Mouse (Mus musculus) heart, adult 2 months (tissue): Measurements from ENCODE around the gene Ak4. TPM values are rescaled to one million over a fixed set of nuclear protein-coding genes. Genes with fewer than 3 reads are reported as not detected.
A peak's percentile ranks its signal among the peaks of the same experiment; 100 is the strongest.

Source experiments
- DNase-seq, 2 experiments: peaks; one replicate each; pipeline ENCODE4 v3.0.0; 2021
- H3K27ac ChIP-seq: fragments of 200-600 bp; 2 replicates; pipeline ENCODE4 v1.8.1; 2022
- H3K27me3 ChIP-seq: fragments of 200-500 bp; 2 replicates; pipeline ENCODE4 v1.6.1; 2012; ENCODE audit warnings: mild to moderate bottlenecking, low read length, inconsistent platforms, mixed read lengths; ENCODE audit not compliant: control insufficient read depth, insufficient read depth
- H3K36me3 ChIP-seq: fragments of 200-500 bp; 2 replicates; pipeline ENCODE4 v1.6.1; 2012; ENCODE audit warnings: low read length, inconsistent platforms; ENCODE audit not compliant: control insufficient read depth, insufficient read depth
- H3K4me1 ChIP-seq: fragments of 200-500 bp; 2 replicates; pipeline ENCODE4 v1.6.1; 2011; ENCODE audit warnings: low read length; ENCODE audit not compliant: control insufficient read depth, insufficient read depth
- H3K4me3 ChIP-seq: fragments of 200-600 bp; 2 replicates; pipeline ENCODE4 v1.8.1; 2022
- H3K79me2 ChIP-seq: fragments of 200-500 bp; replicated peaks from 2 replicates; pipeline ENCODE4 v1.6.1; 2012; ENCODE audit warnings: mild to moderate bottlenecking, inconsistent platforms, low read length, moderate library complexity, mixed read lengths; ENCODE audit not compliant: control insufficient read depth, insufficient read depth
- H3K9ac ChIP-seq: fragments of 200-500 bp; 2 replicates; pipeline ENCODE4 v1.6.1; 2012; ENCODE audit warnings: low read depth, mild to moderate bottlenecking, control low read depth, inconsistent platforms, low read length, mixed read lengths
- CTCF ChIP-seq: fragments of 200-600 bp; IDR thresholded peaks from 2 replicates; pipeline ENCODE4 v1.8.1; 2022; ENCODE audit warnings: antibody characterized with exemption, mild to moderate bottlenecking, moderate library complexity
- EP300 ChIP-seq: fragments of 200-500 bp; IDR thresholded peaks from 2 replicates; pipeline ENCODE4 v1.6.1; 2011; ENCODE audit warnings: low read depth, low read length, control low read depth; ENCODE audit not compliant: insufficient read depth
- POLR2A ChIP-seq: fragments of 200-500 bp; IDR thresholded peaks from 2 replicates; pipeline ENCODE4 v1.6.1; 2011; ENCODE audit warnings: mild to moderate bottlenecking, low read depth, low read length, control low read depth; ENCODE audit not compliant: insufficient read depth
- WGBS: fragments of 180-500 bp; shearing (Covaris S2); methylation state at CpG from one replicate; pipeline ENCODE4 v1.1.7; 2018; 5-methylcytosine and 5-hydroxymethylcytosine counted together
- intact Hi-C: fragments of 180-260 bp; cut with DNase I; formaldehyde crosslinking; loops from one replicate; pipeline ENCODE4 v1.15.1; 2025
- polyA plus RNA-seq: library from polyadenylated mRNA; depleted of rRNA; stranded (reverse); fragments of >200 nt; gene quantifications from 2 replicates; pipeline ENCODE4 v1.2.3, GENCODE M21; 2012
- total RNA-seq, 2 experiments: library from RNA; stranded (reverse); gene quantifications; 2 replicates each; pipeline ENCODE4 v1.2.3; 2021

The Ak4 gene
- total and polyA plus RNA-seq, 3 experiments, result 11.1 to 32.0 (median 31.8) TPM

GRCm38 (mm10) chr4:101448701-101449100 is 29.6 kb downstream of the Ak4 start:
- H3K27me3 ChIP-seq, result no peaks in the 10 kb centered on the region
- peaks cover under 1% of the 10 kb centered on the region; the same call in 1 of the 2 replicates for H3K4me1 ChIP-seq

DNA sequence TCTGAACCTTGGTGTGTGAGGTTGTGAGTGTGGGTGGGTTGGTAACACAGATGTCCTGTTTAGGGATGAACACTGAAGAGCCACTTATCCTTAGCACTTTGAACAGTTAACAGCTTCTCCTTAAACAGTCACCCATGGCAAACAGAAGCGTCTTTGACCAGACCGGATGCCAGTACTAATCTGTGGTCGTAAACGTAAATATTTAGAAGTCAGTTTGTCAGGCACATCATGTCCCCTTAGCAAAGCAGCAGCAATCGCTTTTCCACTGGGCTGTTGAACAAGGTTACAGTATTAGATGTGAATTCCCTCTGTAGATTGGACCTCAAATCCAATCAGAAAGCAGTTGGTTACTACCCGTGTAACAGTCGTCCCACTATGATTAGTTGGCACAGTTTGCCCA is 30.3 kb downstream of the Ak4 start:
- DNase-seq, result no peak
- Histone ChIP-seq H3K27ac (no peak overlapping the region), H3K36me3 (no peaks in the 10 kb centered on the region), H3K79me2 (no peaks in the 10 kb centered on the region), H3K9ac (no peak overlapping the region), H3K4me1 (no peaks in the 10 kb centered on the region; the same call in 1 of the 2 replicates), H3K4me3 (no peak overlapping the region), H3K27me3 (no peaks in the 10 kb centered on the region)
- intact Hi-C loops, result no loop called here
- WGBS, result 84% methylated on average over 7 of the region's 7 CpGs
- no peak for TF ChIP-seq POLR2A
- no peak for TF ChIP-seq CTCF
- TF ChIP-seq EP300, result no peak

More at GRCm38 (mm10) chr4:101448701-101449100, 29.6 kb downstream of the Ak4 start:
- no peak overlapping the region for H3K9ac ChIP-seq
- no peak overlapping the region for H3K27ac ChIP-seq
- intact Hi-C loops, result no loop called here
- TF ChIP-seq CTCF (no peak), POLR2A (no peak), EP300 (no peak)
- DNase-seq, result no peak
- no peak overlapping the region for H3K4me3 ChIP-seq
- no peaks in the 10 kb centered on the region for H3K36me3 ChIP-seq
- H3K79me2 ChIP-seq, result no peaks in the 10 kb centered on the region
- WGBS, result 91% methylated on average over 8 of the region's 8 CpGs

GRCm38 (mm10) chr4:101450150-101450780 is 31.2 kb downstream of the Ak4 start:
- WGBS, result 63% methylated on average over 20 of the region's 20 CpGs
- Histone ChIP-seq H3K79me2 (no peaks in the 10 kb centered on the region), H3K27me3 (no peaks in the 10 kb centered on the region), H3K4me3 (no peak overlapping the region), H3K27ac (no peak overlapping the region), H3K9ac (no peak overlapping the region), H3K4me1 (no peaks in the 10 kb centered on the region), H3K36me3 (no peaks in the 10 kb centered on the region)
- no peak for TF ChIP-seq EP300
- TF ChIP-seq POLR2A, result no peak
- TF ChIP-seq CTCF, result no peak
- intact Hi-C loops, result loop anchor here (10.0 kb wide), 1 partner anchor 285 kb away; no protein-coding TSS in a partner anchor
- DNase-seq, result peak; percentile 34 to 45

DNA sequence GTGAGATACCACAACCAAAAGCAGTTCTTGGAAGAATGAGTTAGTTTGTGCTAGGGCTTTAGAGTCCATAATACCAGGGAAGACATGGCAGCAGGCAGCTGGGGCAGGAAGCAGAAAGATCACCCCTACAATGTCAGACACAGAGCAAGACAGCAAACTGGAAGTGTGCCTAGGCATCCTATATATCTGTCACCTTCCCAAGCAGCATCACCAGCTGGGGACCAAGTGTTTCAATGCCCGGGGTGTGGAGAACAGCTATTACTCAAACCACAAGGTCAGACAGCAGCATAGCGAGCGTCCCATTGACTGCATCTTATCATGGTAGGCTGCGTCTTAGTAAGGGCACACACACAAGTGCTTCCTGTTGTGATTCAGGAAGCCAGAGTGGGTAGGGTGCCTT is 32.0 kb downstream of the Ak4 start:
- DNase-seq, result no peak
- Histone ChIP-seq H3K4me3 (no peak overlapping the region), H3K4me1 (no peaks in the 10 kb centered on the region), H3K79me2 (no peaks in the 10 kb centered on the region), H3K9ac (no peak overlapping the region), H3K27ac (no peak overlapping the region), H3K27me3 (no peaks in the 10 kb centered on the region), H3K36me3 (no peaks in the 10 kb centered on the region)
- TF ChIP-seq EP300 (no peak), POLR2A (no peak)
- intact Hi-C loops, result loop anchor here (10.0 kb wide), 1 partner anchor 286 kb away; no protein-coding TSS in a partner anchor
- WGBS, result 88% methylated on average over 4 of the region's 4 CpGs

GRCm38 (mm10) chr4:101452829-101453228 is 33.8 kb downstream of the Ak4 start:
- DNase-seq, result no peak
- WGBS, result 93% methylated on average over 9 of the region's 9 CpGs
- no peaks in the 10 kb centered on the region for H3K79me2 ChIP-seq

DNA sequence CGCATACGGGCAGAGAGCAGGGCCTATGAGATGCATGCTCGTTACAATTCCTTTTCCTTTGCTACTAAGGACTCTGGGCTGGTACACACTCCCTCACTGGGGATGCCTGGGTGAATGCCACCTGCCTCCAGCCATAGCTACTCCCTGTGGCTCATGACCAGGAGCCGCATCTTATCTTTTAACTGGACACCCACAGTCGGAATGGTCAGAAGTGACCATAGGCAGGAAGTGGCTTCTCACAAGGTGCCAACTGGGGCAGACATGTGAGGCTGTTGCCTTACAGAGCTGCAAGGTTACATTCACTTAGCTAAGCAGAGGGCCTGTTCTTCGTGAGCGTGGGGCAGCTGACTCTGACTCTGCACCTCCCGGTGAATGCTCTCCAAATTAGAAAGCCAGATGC is 38.1 kb downstream of the Ak4 start:
- H3K4me1 ChIP-seq, result no peaks in the 10 kb centered on the region
- 75% methylated on average over 8 of the region's 8 CpGs for WGBS
- intact Hi-C loops, result loop anchor here (10.0 kb wide), 1 partner anchor 292 kb away; no protein-coding TSS in a partner anchor
- TF ChIP-seq CTCF (no peak), POLR2A (no peak), EP300 (no peak)
- H3K9ac ChIP-seq, result no peak overlapping the region
- no peaks in the 10 kb centered on the region for H3K27me3 ChIP-seq
- no peak for DNase-seq
- H3K4me3 ChIP-seq, result no peak overlapping the region
- H3K36me3 ChIP-seq, result no peaks in the 10 kb centered on the region
- no peaks in the 10 kb centered on the region for H3K79me2 ChIP-seq
- H3K27ac ChIP-seq, result no peak overlapping the region

More at GRCm38 (mm10) chr4:101452829-101453228, 33.8 kb downstream of the Ak4 start:
- Histone ChIP-seq H3K4me3 (no peak overlapping the region), H3K9ac (no peak overlapping the region), H3K27me3 (no peaks in the 10 kb centered on the region), H3K4me1 (no peaks in the 10 kb centered on the region), H3K27ac (no peak overlapping the region), H3K36me3 (no peaks in the 10 kb centered on the region)
- intact Hi-C loops, result loop anchor here (10.0 kb wide), 1 partner anchor 288 kb away; no protein-coding TSS in a partner anchor
- TF ChIP-seq EP300, result no peak
